Mouse (Mus musculus): ENCODE data around the gene Zpr1. TPM values are rescaled to one million over a fixed set of nuclear protein-coding genes. Genes with fewer than 3 reads are reported as not detected.

Gene Zpr1
- total and polyA plus RNA-seq, 2 experiments from 2014 or later = 22.2 to 23.6 TPM

- peaks cover 6% of the 10 kb centered on the region; the same call in 1 of the 2 replicates for H3K27me3 ChIP-seq (ENCODE audit: control insufficient read depth, insufficient read depth, low read length)
- H3K9me3 ChIP-seq (replicated peaks; ENCODE audit: control insufficient read depth, low read length) = no peaks in the 10 kb centered on the region
- DNase-seq (ENCODE audit: low spot score) (no peak), ATAC-seq (ENCODE audit: insufficient read depth, low read depth) (no peak)
- 55% methylated on average over 9 of the region's 9 CpGs for WGBS
- no peak overlapping the region for H3K9ac ChIP-seq (replicated peaks; ENCODE audit: low read depth, low read length)
- peaks cover 7% of the 10 kb centered on the region; the same call in 1 of the 2 replicates for H3K4me1 ChIP-seq (ENCODE audit: control insufficient read depth, insufficient read depth)
- H3K27ac ChIP-seq (ENCODE audit: low read depth) = no peak overlapping the region
- no peak for TF ChIP-seq CTCF (IDR thresholded peaks at IDR 0.05; ENCODE audit: low read depth)
- no peak for TF ChIP-seq EP300 (IDR thresholded peaks at IDR 0.05; ENCODE audit: low read depth)
- H3K4me2 ChIP-seq (ENCODE audit: low read depth, low read length) = no peak overlapping the region
- peaks cover 47% of the 10 kb centered on the region for H3K36me3 ChIP-seq (replicated peaks; ENCODE audit: control insufficient read depth, insufficient read depth, low read length)
- H3K4me3 ChIP-seq (ENCODE audit: low read depth, low read length) = no peak overlapping the region
These were observed 1.6 kb downstream of the Zpr1 start for GRCm38 (mm10) chr9:46274494-46274893.

- Histone ChIP-seq H3K36me3 (replicated peaks; ENCODE audit: control insufficient read depth, insufficient read depth, low read length) (peaks cover 54% of the 10 kb centered on the region), H3K4me2 (ENCODE audit: low read depth, low read length) (peak within 1 kb of the TSS; percentile 64), H3K9ac (replicated peaks; ENCODE audit: low read depth, low read length) (peak within 1 kb of the TSS; percentile 77), H3K9me3 (replicated peaks; ENCODE audit: control insufficient read depth, low read length) (no peaks in the 10 kb centered on the region), H3K27me3 (ENCODE audit: control insufficient read depth, insufficient read depth, low read length) (no peaks in the 10 kb centered on the region), H3K4me1 (ENCODE audit: control insufficient read depth, insufficient read depth) (peaks cover 10% of the 10 kb centered on the region), H3K27ac (ENCODE audit: low read depth) (peak within 1 kb of the TSS; percentile 61), H3K4me3 (ENCODE audit: low read depth, low read length) (peak within 1 kb of the TSS; percentile 80)
- peak; percentile 93 for ATAC-seq (ENCODE audit: insufficient read depth, low read depth)
- peak; percentile 91 for DNase-seq (ENCODE audit: low spot score)
- no peak for TF ChIP-seq EP300 (IDR thresholded peaks at IDR 0.05; ENCODE audit: low read depth)
- peak; percentile 53 for TF ChIP-seq CTCF (IDR thresholded peaks at IDR 0.05; ENCODE audit: low read depth)
- WGBS = under 1% methylated on average over 54 of the region's 55 CpGs
These were observed 10.0 kb downstream of the Zpr1 start, which contains the start of gene Bud13 for GRCm38 (mm10) chr9:46282631-46283436. Gene Bud13 (plus strand): TSS chr9:46283008.

GRCm38 (mm10) chr9:46298381-46298780, 25.5 kb downstream of the Zpr1 start:
- H3K36me3 ChIP-seq (replicated peaks; ENCODE audit: control insufficient read depth, insufficient read depth, low read length) = peaks cover 53% of the 10 kb centered on the region
- no peak overlapping the region for H3K4me3 ChIP-seq (ENCODE audit: low read depth, low read length)
- no peak overlapping the region for H3K9ac ChIP-seq (replicated peaks; ENCODE audit: low read depth, low read length)
- WGBS = 68% methylated on average over 4 of the region's 4 CpGs
- no peak for TF ChIP-seq EP300 (IDR thresholded peaks at IDR 0.05; ENCODE audit: low read depth)
- TF ChIP-seq CTCF (IDR thresholded peaks at IDR 0.05; ENCODE audit: low read depth) = no peak
- H3K27me3 ChIP-seq (ENCODE audit: control insufficient read depth, insufficient read depth, low read length) = no peaks in the 10 kb centered on the region
- no peak for DNase-seq (ENCODE audit: low spot score)
- no peak for ATAC-seq (ENCODE audit: insufficient read depth, low read depth)
- no peak overlapping the region for H3K27ac ChIP-seq (ENCODE audit: low read depth)
- H3K9me3 ChIP-seq (replicated peaks; ENCODE audit: control insufficient read depth, low read length) = no peaks in the 10 kb centered on the region
- no peaks in the 10 kb centered on the region for H3K4me1 ChIP-seq (ENCODE audit: control insufficient read depth, insufficient read depth)
- H3K4me2 ChIP-seq (ENCODE audit: low read depth, low read length) = no peak overlapping the region

GRCm38 (mm10) chr9:46302142-46302541, 29.3 kb downstream of the Zpr1 start:
- Histone ChIP-seq H3K27ac (ENCODE audit: low read depth) (no peak overlapping the region), H3K27me3 (ENCODE audit: control insufficient read depth, insufficient read depth, low read length) (no peaks in the 10 kb centered on the region), H3K4me2 (ENCODE audit: low read depth, low read length) (no peak overlapping the region), H3K4me3 (ENCODE audit: low read depth, low read length) (no peak overlapping the region), H3K9me3 (replicated peaks; ENCODE audit: control insufficient read depth, low read length) (no peaks in the 10 kb centered on the region), H3K36me3 (replicated peaks; ENCODE audit: control insufficient read depth, insufficient read depth, low read length) (peaks cover 24% of the 10 kb centered on the region), H3K9ac (replicated peaks; ENCODE audit: low read depth, low read length) (no peak overlapping the region), H3K4me1 (ENCODE audit: control insufficient read depth, insufficient read depth) (no peaks in the 10 kb centered on the region)
- peak; percentile 39; the same call in 1 of the 2 replicates for ATAC-seq (ENCODE audit: insufficient read depth, low read depth)
- TF ChIP-seq EP300 (IDR thresholded peaks at IDR 0.05; ENCODE audit: low read depth) (no peak), CTCF (IDR thresholded peaks at IDR 0.05; ENCODE audit: low read depth) (peak; percentile 91)
- DNase-seq (ENCODE audit: low spot score) = peak; percentile 33
- 8% methylated on average over 2 of the region's 2 CpGs for WGBS

GRCm38 (mm10) chr9:46309121-46309520, 36.3 kb downstream of the Zpr1 start:
- peaks cover 7% of the 10 kb centered on the region; the same call in 1 of the 2 replicates for H3K27me3 ChIP-seq (ENCODE audit: control insufficient read depth, insufficient read depth, low read length)
- no peak overlapping the region for H3K4me3 ChIP-seq (ENCODE audit: low read depth, low read length)
- H3K9me3 ChIP-seq (replicated peaks; ENCODE audit: control insufficient read depth, low read length) = no peaks in the 10 kb centered on the region
- no peak overlapping the region for H3K27ac ChIP-seq (ENCODE audit: low read depth)
- no peaks in the 10 kb centered on the region for H3K36me3 ChIP-seq (replicated peaks; ENCODE audit: control insufficient read depth, insufficient read depth, low read length)
- no peaks in the 10 kb centered on the region for H3K4me1 ChIP-seq (ENCODE audit: control insufficient read depth, insufficient read depth)
- H3K4me2 ChIP-seq (ENCODE audit: low read depth, low read length) = no peak overlapping the region
- H3K9ac ChIP-seq (replicated peaks; ENCODE audit: low read depth, low read length) = no peak overlapping the region
- TF ChIP-seq CTCF (IDR thresholded peaks at IDR 0.05; ENCODE audit: low read depth) (peak; percentile 44), EP300 (IDR thresholded peaks at IDR 0.05; ENCODE audit: low read depth) (no peak)
- 17% methylated on average over 7 of the region's 7 CpGs for WGBS
- DNase-seq (ENCODE audit: low spot score) = no peak
- no peak for ATAC-seq (ENCODE audit: insufficient read depth, low read depth)
